Mouse (Mus musculus) Patski (cell line): Measurements from ENCODE around the gene Phf21a. TPM values are rescaled to one million over a fixed set of nuclear protein-coding genes. Genes with fewer than 3 reads are reported as not detected.

ENCODE experiments used
- ATAC-seq: fragments of 100-300 bp; one replicate; pipeline ENCODE4 v1.8.0; 2021
- CTCF ChIA-PET: fragments of 350-600 bp; sonication (Branson Sonifier 250); formaldehyde crosslinking; loops from one replicate; lab custom pipeline; 2022; ENCODE audit warnings: inconsistent platforms; lab: Charles Lee
- POLR2A ChIA-PET: fragments of 350-600 bp; sonication (Branson Sonifier 250); formaldehyde crosslinking; loops from one replicate; lab custom pipeline; 2022; ENCODE audit warnings: antibody characterized with exemption, inconsistent platforms; lab: Charles Lee
- DNase-seq: peaks from one replicate; pipeline ENCODE4 v3.0.0-alpha.2; 2011; ENCODE audit warnings: low read depth, low spot score
- H3K27me3 ChIP-seq: fragments of 371-371 bp; one replicate; pipeline ENCODE4 v1.5.1; 2021
- CTCF ChIP-seq: fragments of 100-300 bp; IDR thresholded peaks from one replicate; pipeline ENCODE4 v1.5.1; 2021
- in situ Hi-C: fragments of 300-500 bp; cut with MboI; formaldehyde crosslinking; loops from 3 replicates; pipeline ENCODE4 v1.11.1; 2018; ENCODE audit warnings: low pct_unique_long_range_greater_than_20kb, mixed read lengths
- polyA plus RNA-seq: library from polyadenylated mRNA; unstranded; gene quantifications from one replicate; pipeline ENCODE4 v1.2.3, GENCODE M21; 2021

Phf21a gene
- polyA plus RNA-seq, 1 experiment from 2014 or later: 69.9 TPM

DNA sequence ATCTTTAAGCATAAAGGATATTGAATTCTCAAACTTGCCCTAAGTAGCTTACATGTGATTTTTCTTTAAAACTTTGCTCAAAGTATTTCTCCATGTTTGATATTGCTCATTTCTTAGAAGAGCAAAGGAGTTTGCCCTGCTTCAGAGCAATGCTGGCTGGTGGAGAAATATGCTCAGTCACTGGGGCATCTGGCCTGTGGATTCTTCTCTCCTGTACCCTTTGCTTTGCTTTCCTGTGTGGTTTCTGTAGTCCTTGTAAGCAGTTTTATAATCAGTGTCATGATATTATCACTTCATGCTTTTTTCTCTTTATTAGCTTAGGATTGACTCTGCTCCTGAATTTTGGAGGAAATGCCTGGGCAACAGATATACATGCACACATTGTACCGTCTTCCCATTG, 117.5 kb downstream of the Phf21a start:
- in situ Hi-C loops: no loop called here

DNA sequence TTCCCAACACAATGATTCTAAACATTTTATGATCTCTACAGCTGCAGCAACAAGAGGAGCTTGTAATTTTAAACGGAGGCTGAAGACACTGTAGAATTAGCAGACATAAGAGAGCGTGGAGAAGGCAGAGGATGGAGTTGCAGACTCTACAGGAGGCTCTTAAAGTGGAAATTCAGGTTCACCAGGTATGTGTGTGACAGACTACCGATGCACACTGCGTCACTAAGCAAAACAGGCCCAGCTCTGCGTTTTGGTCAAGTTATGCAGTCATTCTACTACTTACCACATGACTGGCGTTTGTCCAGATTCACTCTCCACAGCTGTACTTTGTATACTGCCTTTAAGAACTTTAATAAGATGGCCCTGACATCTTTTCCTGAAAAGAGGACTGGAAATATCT, 128.5 kb downstream of the Phf21a start:
- CTCF ChIA-PET: no interaction called here
- in situ Hi-C loops: no loop called here
- no peak for DNase-seq
- POLR2A ChIA-PET: no interaction called here
- ATAC-seq: no peak
- TF ChIP-seq CTCF: no peak
- no peaks in the 10 kb centered on the region for H3K27me3 ChIP-seq

More for the DNA sequence above, 117.5 kb downstream of the Phf21a start:
- POLR2A ChIA-PET: no interaction called here
- TF ChIP-seq CTCF: no peak
- DNase-seq (no peak), ATAC-seq (no peak)
- CTCF ChIA-PET: no interaction called here
- no peaks in the 10 kb centered on the region for H3K27me3 ChIP-seq

DNA sequence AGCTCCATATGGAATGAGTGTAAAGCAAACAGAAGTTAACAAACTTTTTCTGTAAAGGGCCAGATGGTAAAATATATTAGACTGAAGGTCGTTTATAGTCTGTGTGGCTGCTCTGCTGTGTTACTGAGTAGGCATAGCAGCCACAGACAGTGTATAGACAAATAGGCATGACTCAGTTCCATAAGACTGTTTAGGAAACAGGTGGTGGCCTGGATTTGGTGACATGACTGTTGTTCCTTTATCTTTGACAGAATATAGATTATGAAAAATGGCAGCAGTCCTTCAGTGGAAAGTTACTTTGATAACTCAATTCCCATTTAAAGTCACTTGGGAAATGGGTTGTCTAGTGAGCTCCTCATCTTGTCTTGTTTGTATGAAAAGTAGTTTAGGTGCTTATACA, 132.7 kb downstream of the Phf21a start:
- no peak for TF ChIP-seq CTCF
- ATAC-seq (no peak), DNase-seq (no peak)
- ChIA-PET CTCF (interaction anchor here (1.0 to 1.2 kb wide), 2 partner anchors 20 kb away, joined by 3 to 4 read pairs; no protein-coding TSS in a partner anchor), POLR2A (no interaction called here)
- H3K27me3 ChIP-seq: no peaks in the 10 kb centered on the region
- in situ Hi-C loops: no loop called here

DNA sequence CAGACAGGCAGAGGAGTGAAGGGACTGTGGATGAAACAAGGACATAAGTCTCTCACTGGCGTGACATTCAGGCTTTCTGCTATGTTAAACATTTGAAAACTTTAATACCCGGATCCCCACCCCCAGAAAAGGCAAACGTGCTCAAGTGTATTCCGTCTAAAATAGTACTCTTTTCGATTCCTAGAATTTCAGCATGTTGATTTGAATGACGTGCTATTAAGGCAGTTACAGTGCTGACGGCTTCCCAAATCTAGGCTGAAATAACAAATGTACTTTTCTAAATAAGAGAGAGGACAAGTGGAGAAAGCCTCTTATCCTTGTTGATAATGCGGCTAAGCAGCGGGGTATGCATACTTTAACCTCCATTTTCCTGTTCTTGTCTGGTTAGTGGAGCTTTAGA, 137.1 kb downstream of the Phf21a start:
- POLR2A ChIA-PET: no interaction called here
- no peak for TF ChIP-seq CTCF
- in situ Hi-C loops: no loop called here
- no peak for ATAC-seq
- no peak for DNase-seq
- CTCF ChIA-PET: no interaction called here
- no peaks in the 10 kb centered on the region for H3K27me3 ChIP-seq

DNA sequence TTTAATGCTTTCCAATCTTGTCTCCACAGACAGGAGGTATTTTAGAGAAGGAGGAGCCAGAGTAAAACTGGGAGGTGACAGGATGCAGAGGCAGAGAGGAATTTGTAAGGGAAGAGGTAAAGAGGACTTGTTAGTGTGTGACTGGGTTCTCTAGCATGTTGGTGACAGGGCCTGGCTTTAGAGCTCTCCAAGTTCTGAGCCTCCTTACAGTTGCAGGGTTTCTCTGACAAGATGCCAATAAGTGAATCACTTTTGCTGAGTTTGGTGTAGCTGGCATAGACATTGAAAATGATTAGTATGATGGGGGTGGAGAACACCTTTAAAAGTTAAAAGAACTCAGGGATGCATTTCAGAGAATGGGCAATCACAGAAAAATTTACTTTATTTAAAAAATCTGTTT, 138.8 kb downstream of the Phf21a start:
- no peaks in the 10 kb centered on the region for H3K27me3 ChIP-seq
- CTCF ChIA-PET: no interaction called here
- TF ChIP-seq CTCF: no peak
- DNase-seq: no peak
- in situ Hi-C loops: no loop called here
- POLR2A ChIA-PET: no interaction called here
- no peak for ATAC-seq

DNA sequence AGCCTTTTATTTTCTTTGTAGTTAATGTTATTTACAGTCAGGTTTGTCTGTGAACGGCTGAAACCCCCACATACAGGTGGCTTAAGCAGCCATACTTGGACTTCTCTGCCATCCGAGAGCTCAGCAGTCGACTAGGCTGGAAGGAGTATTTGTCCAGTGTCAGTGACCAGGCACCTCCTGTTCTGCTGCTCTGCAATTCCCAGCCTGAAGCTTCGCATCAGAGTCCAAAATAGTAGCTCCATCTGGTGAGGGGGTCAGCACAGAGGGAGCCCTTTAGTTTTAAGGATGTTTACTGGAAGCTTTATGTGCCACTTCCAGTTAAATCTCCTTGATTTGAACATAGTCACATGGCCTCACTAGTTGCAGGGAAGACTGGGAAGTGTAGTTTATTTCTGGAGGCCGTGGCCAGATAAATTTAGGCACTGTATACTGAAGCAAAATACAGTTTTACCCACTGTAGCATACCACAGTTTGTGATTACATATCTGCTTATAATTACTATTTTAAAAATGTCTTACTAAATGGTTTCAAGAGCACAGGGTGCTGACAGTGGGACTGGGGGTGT, 141.9 kb downstream of the Phf21a start:
- CTCF ChIA-PET: interaction anchor here (1.2 kb wide), 1 partner anchor 13 kb away, joined by 4 read pairs; no protein-coding TSS in a partner anchor

DNA sequence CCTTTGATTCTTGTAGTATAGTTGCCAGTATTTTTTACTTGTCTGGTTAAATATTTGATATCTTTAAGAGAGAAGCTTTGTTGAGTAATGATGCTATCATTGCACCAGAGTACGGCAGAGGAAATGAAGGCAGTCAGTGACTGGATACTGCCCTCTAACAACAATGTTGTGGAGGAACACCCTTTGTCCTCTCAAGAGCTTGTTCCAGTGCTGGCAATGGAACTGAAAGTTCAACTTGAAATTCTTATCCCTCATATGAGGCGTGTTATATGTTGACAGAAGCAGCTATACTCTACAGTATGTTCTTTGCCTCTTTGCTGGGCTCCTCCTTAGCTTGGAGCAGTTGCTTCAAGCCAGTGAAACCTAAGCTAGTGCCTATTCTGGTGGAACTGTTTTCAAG, 147.4 kb downstream of the Phf21a start:
- TF ChIP-seq CTCF: no peak
- POLR2A ChIA-PET: interaction anchor here (0.6 kb wide), 1 partner anchor 33 kb away, joined by 3 read pairs; no protein-coding TSS in a partner anchor
- no peak for ATAC-seq
- H3K27me3 ChIP-seq: no peaks in the 10 kb centered on the region
- no peak for DNase-seq
- CTCF ChIA-PET: interaction anchor here (1.7 kb wide), 1 partner anchor 11 kb away, joined by 6 read pairs; no protein-coding TSS in a partner anchor
- in situ Hi-C loops: no loop called here

More for the DNA sequence above, 141.9 kb downstream of the Phf21a start:
- TF ChIP-seq CTCF: no peak
- POLR2A ChIA-PET: no interaction called here
- H3K27me3 ChIP-seq: no peaks in the 10 kb centered on the region
- in situ Hi-C loops: no loop called here
- DNase-seq (no peak), ATAC-seq (no peak)

DNA sequence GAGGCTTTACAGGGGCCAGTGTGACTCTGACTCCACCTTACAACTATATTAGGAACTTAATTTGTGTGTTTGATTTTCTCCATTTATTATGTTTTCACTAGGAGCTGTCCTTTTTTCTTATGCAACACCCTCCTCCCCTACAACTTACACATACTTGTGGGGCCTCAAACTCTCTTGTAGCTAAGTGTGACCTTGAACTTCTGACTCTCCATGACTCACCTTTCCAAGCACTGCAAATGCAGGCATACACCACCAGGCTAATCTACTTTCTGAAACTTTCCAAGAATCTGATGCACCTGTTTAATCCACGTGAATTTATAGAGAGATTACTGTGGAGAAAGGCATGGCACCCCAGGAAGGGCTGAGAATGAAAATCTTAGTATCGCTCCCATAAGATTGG, 147.9 kb downstream of the Phf21a start:
- no peaks in the 10 kb centered on the region for H3K27me3 ChIP-seq
- ChIA-PET CTCF (interaction anchor here (1.7 kb wide), 1 partner anchor 10 kb away, joined by 6 read pairs; no protein-coding TSS in a partner anchor), POLR2A (interaction anchor here (0.6 kb wide), 1 partner anchor 34 kb away, joined by 3 read pairs; no protein-coding TSS in a partner anchor)
- no peak for ATAC-seq
- no peak for DNase-seq
- in situ Hi-C loops: no loop called here
- no peak for TF ChIP-seq CTCF

DNA sequence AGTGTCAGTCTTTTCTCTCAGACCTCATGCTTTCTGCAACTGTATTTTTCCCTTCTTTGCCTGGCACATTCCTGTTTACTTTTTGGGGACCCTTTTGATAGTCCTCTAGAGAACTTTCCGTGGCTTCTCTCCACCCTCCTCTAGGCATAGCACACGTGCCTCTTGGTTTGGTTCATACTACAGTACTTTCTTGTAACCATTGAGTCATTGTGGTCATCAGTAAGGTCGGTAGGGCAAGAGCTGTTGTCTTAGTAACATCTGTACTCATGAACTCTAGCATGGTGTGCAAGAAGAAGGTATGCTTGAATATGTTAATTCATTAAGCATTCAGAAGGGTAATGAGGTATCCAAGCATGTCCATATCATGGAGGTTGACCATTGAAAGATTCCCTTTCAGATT, 148.4 kb downstream of the Phf21a start:
- H3K27me3 ChIP-seq: no peaks in the 10 kb centered on the region
- DNase-seq (no peak), ATAC-seq (no peak)
- ChIA-PET CTCF (no interaction called here), POLR2A (no interaction called here)
- in situ Hi-C loops: no loop called here
- TF ChIP-seq CTCF: no peak

DNA sequence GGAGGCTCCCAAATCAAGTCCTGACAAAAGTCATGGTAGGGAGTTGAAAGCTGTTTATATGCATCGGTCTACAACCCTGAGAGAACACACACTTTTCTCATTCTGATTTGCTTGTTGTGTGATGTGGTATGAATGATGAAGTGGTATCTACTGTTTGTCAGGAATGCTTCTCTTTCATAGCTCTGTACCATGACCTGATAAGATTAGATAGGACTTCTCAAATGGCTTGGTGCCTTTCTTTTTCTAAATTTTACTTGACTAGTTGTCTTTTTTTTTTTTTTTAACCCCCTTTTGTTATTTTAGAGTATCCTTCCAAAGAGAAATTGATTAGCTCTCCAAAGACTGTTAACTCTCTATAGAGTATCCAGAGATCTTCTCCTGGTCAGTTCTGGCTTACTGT, 153.2 kb downstream of the Phf21a start:
- DNase-seq (no peak), ATAC-seq (no peak)
- in situ Hi-C loops: no loop called here
- TF ChIP-seq CTCF: no peak
- ChIA-PET CTCF (interaction anchor here (1.1 to 1.3 kb wide), 2 partner anchors 15 to 21 kb away, joined by 3 to 4 read pairs; no protein-coding TSS in a partner anchor), POLR2A (no interaction called here)
- no peaks in the 10 kb centered on the region for H3K27me3 ChIP-seq

DNA sequence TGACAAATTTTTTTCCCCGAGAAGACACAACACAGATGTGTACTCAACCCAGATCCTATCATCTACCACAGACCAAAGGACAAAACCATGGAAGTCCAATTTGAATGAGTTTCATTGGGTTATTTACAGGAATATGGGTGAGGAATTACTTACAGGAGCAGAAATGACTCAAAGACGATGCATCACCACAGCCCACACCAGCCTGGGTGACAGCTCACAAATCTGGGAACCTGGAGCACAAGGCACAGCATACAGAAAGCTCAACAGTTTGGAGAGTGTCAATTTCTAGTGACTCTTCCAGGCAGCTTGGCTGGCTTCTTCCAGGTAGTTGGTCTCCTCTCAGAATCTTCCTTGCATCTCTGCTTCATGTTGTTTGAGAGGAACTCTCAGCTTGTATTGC, 154.8 kb downstream of the Phf21a start:
- ATAC-seq: no peak
- CTCF ChIA-PET: interaction anchor here (1.0 to 1.4 kb wide), 4 partner anchors 8 to 53 kb away, joined by 3 to 4 read pairs (median 3); no protein-coding TSS in a partner anchor
- POLR2A ChIA-PET: interaction anchor here (1.6 kb wide), 1 partner anchor 21 kb away, joined by 4 read pairs; no protein-coding TSS in a partner anchor

More for the DNA sequence above, 154.8 kb downstream of the Phf21a start:
- in situ Hi-C loops: no loop called here
- no peak for DNase-seq
- TF ChIP-seq CTCF: no peak
- no peaks in the 10 kb centered on the region for H3K27me3 ChIP-seq
